Mouse (Mus musculus): ENCODE measurements around the gene Cend1.

DNA sequence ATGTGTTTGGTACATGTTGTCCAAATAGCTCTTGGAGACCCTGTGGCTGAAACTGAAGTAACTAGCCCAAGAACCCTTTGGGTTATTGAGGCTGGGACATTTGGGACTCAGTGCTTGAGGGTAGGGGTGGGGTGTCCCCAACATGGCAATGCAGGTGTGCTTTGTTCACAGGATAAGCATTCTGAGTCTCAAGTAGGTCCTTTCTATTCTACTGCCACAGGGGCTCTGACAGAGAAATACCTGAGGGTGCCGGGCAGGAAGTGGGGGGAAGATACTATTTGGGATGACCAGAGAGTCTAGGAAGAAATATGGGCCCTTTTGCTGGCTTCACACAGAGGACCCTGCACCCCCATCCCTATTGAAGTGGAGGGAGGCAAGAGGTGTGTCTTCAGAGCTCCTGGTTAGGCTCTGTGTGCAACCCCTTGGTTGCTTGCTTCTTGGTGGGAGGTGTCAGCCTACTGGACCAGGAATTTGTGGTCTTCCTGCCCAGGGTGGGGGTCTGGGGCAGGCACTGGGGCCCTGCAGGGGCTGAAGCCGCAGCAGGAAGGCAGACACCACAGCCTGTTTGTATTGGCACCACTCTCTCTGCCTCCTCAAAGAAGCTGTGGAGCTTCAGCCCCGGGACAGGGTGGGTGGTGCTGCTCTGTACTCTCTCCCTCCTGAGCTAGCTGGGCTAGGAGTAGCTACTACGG, 48.4 kb upstream of the Cend1 start:
- TF ChIP-seq CTCF (conservative IDR thresholded peaks at IDR 0.05; ENCODE audit: insufficient read depth, insufficient read length, low read depth, low read length) (no peak), POLR2A (IDR thresholded peaks at IDR 0.05; ENCODE audit: low read depth, low read length) (no peak)

Measured in kidney, adult 2 months (tissue).